Mouse (Mus musculus): Measurements from ENCODE around the gene Hist2h4.
A peak's percentile ranks its signal among the peaks of the same experiment; 100 is the strongest.
"Not testable (repeated sequence)": the region's sequence is repeated elsewhere in the genome, so short reads cannot be mapped to it uniquely, and the experiment has no call there.

Hist2h4 gene

DNA sequence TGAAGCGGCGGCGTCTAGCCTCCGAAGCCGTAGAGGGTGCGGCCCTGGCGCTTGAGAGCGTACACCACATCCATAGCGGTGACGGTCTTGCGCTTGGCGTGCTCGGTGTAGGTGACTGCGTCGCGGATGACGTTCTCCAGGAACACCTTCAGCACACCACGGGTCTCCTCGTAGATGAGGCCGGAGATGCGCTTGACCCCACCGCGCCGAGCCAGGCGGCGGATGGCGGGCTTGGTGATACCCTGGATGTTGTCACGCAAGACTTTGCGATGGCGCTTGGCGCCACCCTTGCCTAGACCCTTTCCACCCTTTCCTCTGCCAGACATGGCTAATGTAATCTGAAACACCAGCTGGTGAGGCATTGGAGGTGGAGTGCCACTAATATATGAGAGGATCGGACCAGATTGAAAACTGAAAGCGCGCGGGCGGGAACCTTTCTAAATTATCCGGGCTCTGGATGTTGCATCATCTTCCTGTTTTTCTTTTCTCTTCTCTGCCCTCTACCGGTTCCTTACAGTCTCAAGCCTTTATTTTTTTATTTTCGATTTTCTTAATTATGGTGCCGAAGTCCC is at the start of gene Hist2h4:
Hist2h4 (minus strand) TSS at position 333 of the 572 bp plus-strand sequence.
- DNase-seq: peak; percentile 93 to 99

DNA sequence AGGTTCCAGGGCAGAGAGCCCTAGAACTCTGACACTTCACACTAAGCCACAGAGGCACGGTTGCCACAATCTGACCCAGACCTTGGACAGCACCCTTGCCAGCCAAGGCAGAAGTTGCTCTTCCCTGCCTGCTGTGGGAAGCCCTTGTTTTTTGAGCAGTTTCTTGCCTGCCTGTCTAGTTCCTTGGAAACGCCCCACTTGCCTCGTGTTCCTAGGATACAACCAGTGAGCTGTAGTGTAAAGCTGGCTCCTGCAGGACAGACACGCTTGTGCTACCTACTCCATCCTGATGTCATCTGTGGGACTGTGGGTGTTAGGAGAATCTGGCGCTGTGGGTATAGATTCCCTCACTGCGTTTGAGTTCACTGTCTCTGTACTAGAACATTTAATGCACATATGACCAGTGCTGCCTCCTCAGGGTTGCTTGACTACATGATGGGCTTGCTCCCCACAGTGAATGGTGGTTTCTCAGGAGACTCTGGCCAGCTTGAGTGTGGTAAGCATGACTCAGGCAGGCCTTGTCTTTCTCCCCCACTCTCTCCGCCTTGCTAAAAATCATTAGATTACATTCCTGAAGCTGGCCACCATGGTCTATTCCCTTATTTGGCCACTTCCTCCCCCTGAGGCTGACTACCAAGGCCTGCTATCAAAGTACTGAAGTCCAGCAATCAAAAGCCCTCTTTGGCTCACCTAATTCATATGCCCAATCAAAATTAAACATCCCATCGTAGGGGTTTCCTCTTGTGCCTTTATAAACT is 49.4 kb upstream of the Hist2h4 start:
- DNase-seq: no peak

DNA sequence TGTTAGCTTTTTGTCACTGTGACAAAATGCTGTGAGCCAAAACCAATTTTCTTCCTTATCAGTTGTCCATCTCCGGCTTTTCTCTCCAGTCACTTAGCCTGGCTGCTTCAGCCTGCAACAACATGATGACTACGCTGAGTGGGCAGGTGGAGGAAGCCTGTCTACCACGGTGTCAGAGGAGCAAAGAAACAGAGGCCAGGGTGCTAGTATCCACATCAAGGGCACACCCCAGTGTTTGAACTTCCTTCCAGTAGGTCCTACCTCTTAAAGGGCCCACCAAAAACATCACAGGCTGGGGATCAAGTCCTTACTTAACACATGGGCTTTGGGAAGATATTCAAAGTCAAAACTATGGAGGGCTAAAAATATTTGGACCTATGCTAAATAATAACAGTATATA is 46.3 kb upstream of the Hist2h4 start:
- no peak for DNase-seq

GRCm38 (mm10) chr3:96306506-96306905 is 43.4 kb upstream of the Hist2h4 start:
- DNase-seq: no peak

- no peak for DNase-seq
Observed at GRCm38 (mm10) chr3:96302076-96302475, 39.0 kb upstream of the Hist2h4 start.

GRCm38 (mm10) chr3:96300706-96301529 is 37.8 kb upstream of the Hist2h4 start:
- no peak for DNase-seq

- no peak for DNase-seq
Observed at GRCm38 (mm10) chr3:96299562-96299961, 36.5 kb upstream of the Hist2h4 start.

GRCm38 (mm10) chr3:96298360-96298759 is 35.2 kb upstream of the Hist2h4 start:
- no peak for DNase-seq

GRCm38 (mm10) chr3:96293787-96294186 is 30.7 kb upstream of the Hist2h4 start, which contains the start of gene Fcgr1:
Fcgr1 (minus strand) TSS chr3:96293969.
- DNase-seq: no peak

- DNase-seq: no peak
Observed at GRCm38 (mm10) chr3:96293368-96293767, 30.3 kb upstream of the Hist2h4 start.

- DNase-seq: no peak
Observed at GRCm38 (mm10) chr3:96292641-96293040, 29.5 kb upstream of the Hist2h4 start.

DNA sequence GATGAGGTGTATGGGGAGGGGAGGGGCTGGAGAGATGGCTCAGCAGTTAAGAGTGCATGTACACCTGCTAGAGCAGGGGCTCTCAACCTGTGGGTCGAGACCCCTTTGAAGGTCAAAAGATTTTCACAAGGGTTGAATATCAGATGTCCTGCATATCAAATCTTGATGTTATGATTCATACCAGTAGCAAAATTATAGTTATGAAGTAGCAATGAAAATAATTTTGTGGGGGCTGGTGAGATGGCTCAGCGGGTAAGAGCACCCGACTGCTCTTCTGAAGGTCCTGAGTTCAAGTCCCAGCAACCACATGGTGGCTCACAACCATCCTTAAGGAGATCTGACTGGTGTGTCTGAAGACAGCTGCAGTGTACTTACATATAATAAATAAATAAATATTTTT is 27.6 kb upstream of the Hist2h4 start:
- not testable (repeated sequence) for DNase-seq

DNA sequence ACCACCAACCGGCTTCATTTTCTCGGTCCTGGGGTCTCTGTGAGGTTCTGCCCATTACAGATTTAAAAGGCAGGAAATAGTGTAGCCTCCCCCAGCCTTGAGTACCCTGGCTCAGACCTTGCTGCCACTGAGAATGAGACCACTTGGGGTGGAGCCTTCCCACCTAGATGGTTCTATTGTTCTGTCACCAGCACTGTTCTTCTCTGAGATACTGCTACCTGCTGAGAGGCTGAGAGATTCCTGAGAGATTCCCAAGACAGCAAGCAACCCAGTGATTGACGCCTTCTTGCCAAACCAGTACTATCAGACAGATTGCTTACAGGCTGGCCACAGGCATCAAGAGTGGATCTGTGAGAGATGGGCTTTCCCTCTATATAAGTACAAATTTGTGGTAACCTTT is 26.1 kb upstream of the Hist2h4 start:
- no peak for DNase-seq

DNA sequence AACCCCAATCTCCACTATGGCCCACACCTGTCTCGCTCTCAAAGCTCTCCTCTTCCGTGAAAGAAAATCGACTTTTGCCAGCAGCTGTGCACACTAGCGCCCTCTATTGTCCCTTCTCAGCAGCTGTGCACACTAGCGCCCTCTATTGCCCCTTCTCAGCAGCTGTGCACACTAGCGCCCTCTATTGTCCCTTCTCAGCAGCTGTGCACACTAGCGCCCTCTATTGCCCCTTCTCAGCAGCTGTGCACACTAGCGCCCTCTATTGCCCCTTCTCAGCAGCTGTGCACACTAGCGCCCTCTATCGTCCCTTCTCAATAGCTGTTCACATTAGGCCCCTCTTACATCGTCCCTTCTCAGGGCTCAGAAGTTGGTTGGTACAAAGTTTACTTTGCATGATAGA is 24.2 kb upstream of the Hist2h4 start:
- not testable (repeated sequence) for DNase-seq

GRCm38 (mm10) chr3:96284457-96284856 is 21.3 kb upstream of the Hist2h4 start:
- no peak for DNase-seq

DNA sequence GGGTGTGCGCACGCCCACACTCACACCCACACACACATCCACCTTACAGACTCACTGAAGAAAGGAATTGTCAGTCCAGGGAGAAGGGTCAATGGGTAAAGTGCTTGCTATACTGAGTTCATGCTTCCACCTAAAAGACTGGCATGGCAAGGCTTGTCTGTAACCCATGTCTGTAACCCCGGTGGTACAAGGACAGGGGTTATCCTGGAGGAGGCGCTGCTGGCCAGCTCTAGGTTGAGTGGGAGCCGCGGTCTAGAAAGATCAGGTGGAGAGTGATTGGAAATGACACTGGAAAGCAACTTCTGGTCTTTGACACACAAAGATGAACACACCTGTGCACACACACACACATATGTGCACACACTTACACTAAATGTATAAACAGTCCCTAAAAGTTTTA is 17.5 kb upstream of the Hist2h4 start:
- no peak for DNase-seq

- DNase-seq: peak; percentile 88
Observed at GRCm38 (mm10) chr3:96277800-96278624, 14.9 kb upstream of the Hist2h4 start.

DNA sequence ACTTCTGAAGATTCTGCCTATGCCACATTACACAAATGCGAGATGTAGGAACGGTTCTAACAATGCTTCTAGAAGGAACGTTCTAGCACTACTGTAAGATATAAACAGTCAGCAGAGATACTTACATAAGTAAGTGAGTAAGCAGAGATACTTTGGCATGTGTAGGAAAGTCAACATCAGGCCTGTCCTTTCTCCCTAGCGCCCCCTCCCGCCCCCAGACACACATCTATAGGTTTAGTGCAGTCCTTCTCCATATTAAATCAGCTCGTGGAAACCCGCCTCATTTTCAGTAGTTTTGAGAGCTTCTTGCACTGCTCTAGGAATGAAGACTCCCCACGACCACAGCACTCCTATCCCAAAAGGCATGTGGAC is 14.3 kb upstream of the Hist2h4 start:
- DNase-seq: peak in 1 of 2 experiments; percentile 32

GRCm38 (mm10) chr3:96273591-96274465 is 10.7 kb upstream of the Hist2h4 start:
- DNase-seq: no peak

DNA sequence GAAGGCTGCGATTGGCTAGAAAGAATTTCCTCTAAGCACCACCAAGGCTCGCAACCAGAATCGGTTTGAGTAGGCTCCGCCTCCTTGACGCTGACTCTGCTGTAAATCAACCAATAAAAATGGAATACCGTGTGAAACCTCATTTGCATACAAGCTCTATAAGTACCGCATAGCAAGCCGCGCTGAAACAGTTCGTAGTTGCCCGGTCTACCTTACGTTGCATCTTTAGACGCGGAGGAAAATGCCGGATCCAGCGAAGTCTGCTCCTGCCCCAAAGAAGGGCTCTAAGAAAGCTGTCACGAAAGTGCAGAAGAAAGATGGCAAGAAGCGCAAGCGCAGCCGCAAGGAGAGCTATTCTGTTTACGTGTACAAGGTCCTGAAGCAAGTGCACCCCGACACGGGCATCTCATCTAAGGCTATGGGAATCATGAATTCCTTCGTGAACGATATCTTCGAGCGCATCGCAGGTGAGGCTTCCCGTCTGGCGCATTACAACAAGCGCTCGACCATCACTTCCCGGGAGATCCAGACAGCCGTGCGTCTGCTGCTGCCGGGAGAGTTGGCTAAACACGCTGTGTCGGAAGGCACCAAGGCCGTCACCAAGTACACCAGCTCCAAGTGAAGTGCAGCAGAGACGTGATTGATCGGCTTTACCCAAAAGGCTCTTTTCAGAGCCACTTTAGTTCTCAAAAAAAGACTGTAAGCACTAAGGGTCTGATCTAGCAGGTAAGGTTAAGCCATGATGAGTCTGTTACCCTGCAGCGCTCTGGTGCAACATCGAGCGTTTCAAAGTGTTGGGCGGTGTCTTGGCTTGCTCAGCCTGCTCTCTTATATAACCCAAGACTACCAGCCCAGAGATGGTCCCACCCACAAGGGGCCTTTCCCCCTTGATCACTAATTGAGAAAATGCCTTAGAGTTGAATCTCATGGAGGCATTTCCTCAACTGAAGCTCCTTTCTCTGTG is 6.7 kb upstream of the Hist2h4 start, which contains the start of gene Hist2h2bb:
Hist2h2bb (plus strand) TSS at position 242 of the 964 bp plus-strand sequence.
- peak; percentile 87 to 95 for DNase-seq

All from cerebellum, postnatal 36 days (tissue).